Mouse (Mus musculus) forebrain, embryonic 15.5 days (tissue): ENCODE measurements around the gene Mrrf. TPM values are rescaled to one million over a fixed set of nuclear protein-coding genes. Genes with fewer than 3 reads are reported as not detected.

Experiments used
- ATAC-seq: fragments of 200-750 bp; cut with Nextera tagmentation; replicated peaks from 2 replicates; pipeline ENCODE4 v1.8.0; 2017; ENCODE audit warnings: mild to moderate bottlenecking, moderate TSS enrichment, moderate library complexity
- H3K27ac ChIP-seq: fragments of 300-500 bp; sonication (generic); replicated peaks from 2 replicates; pipeline ENCODE4 v1.5.1; 2015; ENCODE audit warnings: mild to moderate bottlenecking, inconsistent platforms
- H3K27me3 ChIP-seq: fragments of 300-500 bp; sonication (generic); 2 replicates; pipeline ENCODE4 v1.6.1; 2015; ENCODE audit warnings: inconsistent platforms
- H3K36me3 ChIP-seq: fragments of 300-500 bp; sonication (generic); 2 replicates; pipeline ENCODE4 v1.6.1; 2015; ENCODE audit warnings: mild to moderate bottlenecking, inconsistent platforms
- H3K4me1 ChIP-seq: fragments of 300-500 bp; sonication (generic); 2 replicates; pipeline ENCODE4 v1.6.1; 2015; ENCODE audit warnings: inconsistent platforms
- H3K4me2 ChIP-seq: fragments of 300-500 bp; sonication (generic); replicated peaks from 2 replicates; pipeline ENCODE4 v1.6.1; 2015; ENCODE audit warnings: mild to moderate bottlenecking, inconsistent platforms
- H3K4me3 ChIP-seq: fragments of 300-500 bp; sonication (generic); 2 replicates; pipeline ENCODE4 v1.5.1; 2015; ENCODE audit warnings: mild to moderate bottlenecking, inconsistent platforms
- H3K9ac ChIP-seq: fragments of 300-500 bp; sonication (generic); replicated peaks from 2 replicates; pipeline ENCODE4 v1.6.1; 2015; ENCODE audit warnings: mild to moderate bottlenecking, inconsistent platforms
- H3K9me3 ChIP-seq: fragments of 300-500 bp; sonication (generic); 2 replicates; pipeline ENCODE4 v1.6.1; 2016; ENCODE audit warnings: inconsistent platforms
- WGBS: fragments of 180-500 bp; shearing (Covaris S2); methylation state at CpG from one replicate; pipeline ENCODE4 v1.1.7; 2015; ENCODE audit warnings: mixed read lengths; 5-methylcytosine and 5-hydroxymethylcytosine counted together
- polyA plus RNA-seq: library from polyadenylated mRNA; unstranded; fragments of >200 nt; fragmentation: Nextera tagmentation; extraction: Ambion mirVana; gene quantifications from 2 replicates; pipeline ENCODE4 v1.2.1, GENCODE M21; 2015

The Mrrf gene
- polyA plus RNA-seq, 1 experiment from 2014 or later: 24.1 TPM

GRCm38 (mm10) chr2:36203011-36203825, 67.0 kb downstream of the Mrrf start:
- H3K27me3 ChIP-seq: peaks cover 18% of the 10 kb centered on the region; the same call in 1 of the 2 replicates
- WGBS: under 1% methylated on average over 39 of the region's 39 CpGs
- ATAC-seq: peak; percentile 80

GRCm38 (mm10) chr2:36204595-36204994, 68.4 kb downstream of the Mrrf start:
- H3K27me3 ChIP-seq: peaks cover 23% of the 10 kb centered on the region; the same call in 1 of the 2 replicates
- 52% methylated on average over 4 of the region's 4 CpGs for WGBS
- ATAC-seq: no peak
- H3K27ac ChIP-seq: peak overlapping the region; percentile 84; the same call in 1 of the 2 replicates
- peaks cover 18% of the 10 kb centered on the region for H3K4me1 ChIP-seq
- H3K4me2 ChIP-seq: 0 out of 2 replicates have a peak overlapping the region, but pooled peaks have one; percentile 66
- H3K9ac ChIP-seq: no peak overlapping the region
- no peak overlapping the region for H3K4me3 ChIP-seq
- no peaks in the 10 kb centered on the region for H3K36me3 ChIP-seq
- no peaks in the 10 kb centered on the region for H3K9me3 ChIP-seq

More at GRCm38 (mm10) chr2:36203011-36203825, 67.0 kb downstream of the Mrrf start:
- peak overlapping the region; percentile 39 for H3K4me3 ChIP-seq
- H3K4me1 ChIP-seq: peaks cover 26% of the 10 kb centered on the region
- no peaks in the 10 kb centered on the region for H3K36me3 ChIP-seq
- no peaks in the 10 kb centered on the region for H3K9me3 ChIP-seq
- peak overlapping the region; percentile 84 for H3K27ac ChIP-seq
- H3K4me2 ChIP-seq: peak overlapping the region; percentile 66
- H3K9ac ChIP-seq: peak overlapping the region; percentile 51

GRCm38 (mm10) chr2:36207071-36207470, 70.9 kb downstream of the Mrrf start:
- H3K36me3 ChIP-seq: no peaks in the 10 kb centered on the region
- no peak for ATAC-seq
- H3K27ac ChIP-seq: no peak overlapping the region
- no peak overlapping the region for H3K4me2 ChIP-seq
- peaks cover 28% of the 10 kb centered on the region for H3K27me3 ChIP-seq
- H3K4me3 ChIP-seq: no peak overlapping the region
- no peaks in the 10 kb centered on the region for H3K9me3 ChIP-seq
- H3K4me1 ChIP-seq: peaks cover 22% of the 10 kb centered on the region
- 58% methylated on average over 11 of the region's 11 CpGs for WGBS
- no peak overlapping the region for H3K9ac ChIP-seq

- Histone ChIP-seq H3K4me2 (peak overlapping the region; percentile 24; the same call in 1 of the 2 replicates), H3K9me3 (no peaks in the 10 kb centered on the region), H3K4me3 (no peak overlapping the region), H3K9ac (no peak overlapping the region), H3K27ac (no peak overlapping the region), H3K4me1 (peaks cover 16% of the 10 kb centered on the region), H3K27me3 (peaks cover 28% of the 10 kb centered on the region), H3K36me3 (no peaks in the 10 kb centered on the region)
- no peak for ATAC-seq
- 2% methylated on average over 32 of the region's 34 CpGs for WGBS
Observed at GRCm38 (mm10) chr2:36210796-36211195, 74.6 kb downstream of the Mrrf start.

GRCm38 (mm10) chr2:36211785-36212184, 75.6 kb downstream of the Mrrf start:
- Histone ChIP-seq H3K9me3 (no peaks in the 10 kb centered on the region), H3K9ac (no peak overlapping the region), H3K4me3 (no peak overlapping the region), H3K27me3 (peaks cover 28% of the 10 kb centered on the region), H3K4me2 (no peak overlapping the region), H3K4me1 (peaks cover 16% of the 10 kb centered on the region), H3K36me3 (no peaks in the 10 kb centered on the region), H3K27ac (no peak overlapping the region)
- no peak for ATAC-seq
- 19% methylated on average over 7 of the region's 7 CpGs for WGBS

GRCm38 (mm10) chr2:36213108-36213507, 76.9 kb downstream of the Mrrf start:
- H3K4me2 ChIP-seq: no peak overlapping the region
- H3K27me3 ChIP-seq: peaks cover 28% of the 10 kb centered on the region
- no peak for ATAC-seq
- no peaks in the 10 kb centered on the region for H3K9me3 ChIP-seq
- 49% methylated on average over 7 of the region's 7 CpGs for WGBS
- H3K27ac ChIP-seq: no peak overlapping the region
- H3K4me1 ChIP-seq: peaks cover 16% of the 10 kb centered on the region
- no peak overlapping the region for H3K9ac ChIP-seq
- H3K4me3 ChIP-seq: no peak overlapping the region
- H3K36me3 ChIP-seq: no peaks in the 10 kb centered on the region

- H3K27ac ChIP-seq: no peak overlapping the region
- H3K4me2 ChIP-seq: no peak overlapping the region
- H3K4me1 ChIP-seq: peaks cover 16% of the 10 kb centered on the region
- no peaks in the 10 kb centered on the region for H3K36me3 ChIP-seq
- no peak overlapping the region for H3K9ac ChIP-seq
- peaks cover 27% of the 10 kb centered on the region for H3K27me3 ChIP-seq
- no peak overlapping the region for H3K4me3 ChIP-seq
- ATAC-seq: peak; percentile 87
- H3K9me3 ChIP-seq: no peaks in the 10 kb centered on the region
- WGBS: 8% methylated on average over 8 of the region's 8 CpGs
Observed at GRCm38 (mm10) chr2:36214023-36214422, 77.8 kb downstream of the Mrrf start.

GRCm38 (mm10) chr2:36214425-36214824, 78.2 kb downstream of the Mrrf start:
- no peak for ATAC-seq
- Histone ChIP-seq H3K4me1 (peaks cover 16% of the 10 kb centered on the region), H3K27ac (no peak overlapping the region), H3K9me3 (no peaks in the 10 kb centered on the region), H3K9ac (no peak overlapping the region), H3K4me3 (no peak overlapping the region), H3K27me3 (peaks cover 23% of the 10 kb centered on the region), H3K4me2 (no peak overlapping the region), H3K36me3 (no peaks in the 10 kb centered on the region)
- WGBS: 57% methylated on average over 5 of the region's 5 CpGs

GRCm38 (mm10) chr2:36215203-36215739, 79.1 kb downstream of the Mrrf start:
- no peaks in the 10 kb centered on the region for H3K9me3 ChIP-seq
- ATAC-seq: no peak
- H3K4me2 ChIP-seq: no peak overlapping the region
- H3K36me3 ChIP-seq: no peaks in the 10 kb centered on the region
- 85% methylated on average over 5 of the region's 5 CpGs for WGBS
- peaks cover 21% of the 10 kb centered on the region for H3K27me3 ChIP-seq
- no peak overlapping the region for H3K9ac ChIP-seq
- H3K27ac ChIP-seq: no peak overlapping the region
- H3K4me3 ChIP-seq: no peak overlapping the region
- peaks cover 16% of the 10 kb centered on the region for H3K4me1 ChIP-seq

- Histone ChIP-seq H3K4me1 (peaks cover 12% of the 10 kb centered on the region), H3K9me3 (no peaks in the 10 kb centered on the region), H3K4me3 (no peak overlapping the region), H3K9ac (no peak overlapping the region), H3K36me3 (no peaks in the 10 kb centered on the region), H3K27me3 (peaks cover 10% of the 10 kb centered on the region), H3K27ac (no peak overlapping the region), H3K4me2 (no peak overlapping the region)
- no peak for ATAC-seq
Observed at GRCm38 (mm10) chr2:36216546-36216945, 80.4 kb downstream of the Mrrf start.

- WGBS: 44% methylated on average over 4 of the region's 4 CpGs
Observed at GRCm38 (mm10) chr2:36216953-36217573, 80.9 kb downstream of the Mrrf start.

GRCm38 (mm10) chr2:36217692-36218233, 81.6 kb downstream of the Mrrf start:
- peaks cover 12% of the 10 kb centered on the region for H3K4me1 ChIP-seq
- H3K4me3 ChIP-seq: no peak overlapping the region
- no peak overlapping the region for H3K4me2 ChIP-seq
- no peak overlapping the region for H3K9ac ChIP-seq
- WGBS: 56% methylated on average over 5 of the region's 5 CpGs
- H3K27me3 ChIP-seq: no peaks in the 10 kb centered on the region
- no peaks in the 10 kb centered on the region for H3K36me3 ChIP-seq
- H3K9me3 ChIP-seq: no peaks in the 10 kb centered on the region
- no peak for ATAC-seq
- no peak overlapping the region for H3K27ac ChIP-seq

More at GRCm38 (mm10) chr2:36216953-36217573, 80.9 kb downstream of the Mrrf start:
- H3K27me3 ChIP-seq: peaks cover 5% of the 10 kb centered on the region; the same call in 1 of the 2 replicates
- no peak overlapping the region for H3K4me2 ChIP-seq
- no peak overlapping the region for H3K4me3 ChIP-seq
- peaks cover 12% of the 10 kb centered on the region for H3K4me1 ChIP-seq
- ATAC-seq: no peak
- H3K9ac ChIP-seq: no peak overlapping the region
- H3K27ac ChIP-seq: no peak overlapping the region
- H3K36me3 ChIP-seq: no peaks in the 10 kb centered on the region
- no peaks in the 10 kb centered on the region for H3K9me3 ChIP-seq
